Mouse (Mus musculus) heart, adult 9 months (tissue): ENCODE measurements at regions not wholly inside any gene's neighbourhood (a gene's known extent, or its start where the extent isn't known, plus 50 kb on each side); places are given as distances from the start of the nearest gene placed in this dataset.
"Not testable (repeated sequence)": the region's sequence is repeated elsewhere in the genome, so short reads cannot be mapped to it uniquely, and the experiment has no call there.

ENCODE experiments used
- DNase-seq, 2 experiments: peaks; one replicate each; pipeline ENCODE4 v3.0.0; 2022; ENCODE audit warnings: low spot score in 2 of 2

GRCm38 (mm10) chr6:47679946-47680345 lies 84.8 kb upstream of the Ezh2 start:
- peak; percentile 8 to 10 for DNase-seq

GRCm38 (mm10) chr6:47672741-47673140 lies 77.6 kb upstream of the Ezh2 start:
- peak; percentile 9 to 26 for DNase-seq

- peak; percentile 75 to 79 for DNase-seq
These were observed 57.7 kb upstream of the Ezh2 start for GRCm38 (mm10) chr6:47652880-47653279.

GRCm38 (mm10) chr6:47651385-47651718 lies 56.2 kb upstream of the Ezh2 start:
- not testable (repeated sequence) for DNase-seq

GRCm38 (mm10) chr6:47650463-47651384 lies 55.6 kb upstream of the Ezh2 start:
- peak; percentile 87 to 94 for DNase-seq

GRCm38 (mm10) chr6:47649961-47650360 lies 54.8 kb upstream of the Ezh2 start:
- DNase-seq: peak in 1 of 2 experiments; percentile 4

GRCm38 (mm10) chr6:47649451-47649931 lies 54.4 kb upstream of the Ezh2 start:
- peak; percentile 5 to 25 for DNase-seq

- no peak for DNase-seq
These were observed 53.8 kb upstream of the Ezh2 start for GRCm38 (mm10) chr6:47648899-47649298.

GRCm38 (mm10) chr6:47648316-47648715 lies 53.2 kb upstream of the Ezh2 start:
- peak; percentile 1 to 4 for DNase-seq

- peak in 1 of 2 experiments; percentile 2 for DNase-seq
These were observed 52.7 kb upstream of the Ezh2 start for GRCm38 (mm10) chr6:47647876-47648275.

GRCm38 (mm10) chr6:47646731-47647567 lies 51.8 kb upstream of the Ezh2 start:
- peak; percentile 1 to 4 for DNase-seq

GRCm38 (mm10) chr6:47646022-47646421 lies 50.9 kb upstream of the Ezh2 start:
- no peak for DNase-seq
